Mouse (Mus musculus): ENCODE measurements around the gene Tuba1a.
A peak's percentile ranks its signal among the peaks of the same experiment; 100 is the strongest.
"Not testable (repeated sequence)": the region's sequence is repeated elsewhere in the genome, so short reads cannot be mapped to it uniquely, and the experiment has no call there.

Tuba1a gene

DNA sequence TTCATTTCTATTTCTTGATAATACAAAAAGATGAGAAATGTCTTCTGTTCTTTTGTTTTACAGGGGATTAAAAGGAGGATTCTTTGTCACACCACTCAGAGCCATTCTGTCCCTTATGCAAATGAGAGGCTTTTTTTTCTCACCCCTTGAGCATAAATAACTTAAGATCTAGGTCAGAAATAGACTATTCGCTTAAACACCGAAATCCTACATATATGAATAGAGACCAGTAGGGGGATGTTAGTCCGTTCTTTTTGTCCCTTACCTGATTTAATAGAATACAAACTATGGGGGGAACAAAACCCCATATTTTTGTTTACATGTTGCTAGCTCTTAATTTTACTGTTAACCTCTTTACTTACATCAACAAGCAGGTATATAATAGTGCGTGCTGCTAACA is 2.5 kb upstream of the Tuba1a start:
- DNase-seq (ENCODE audit: low read depth, low spot score): no peak

DNA sequence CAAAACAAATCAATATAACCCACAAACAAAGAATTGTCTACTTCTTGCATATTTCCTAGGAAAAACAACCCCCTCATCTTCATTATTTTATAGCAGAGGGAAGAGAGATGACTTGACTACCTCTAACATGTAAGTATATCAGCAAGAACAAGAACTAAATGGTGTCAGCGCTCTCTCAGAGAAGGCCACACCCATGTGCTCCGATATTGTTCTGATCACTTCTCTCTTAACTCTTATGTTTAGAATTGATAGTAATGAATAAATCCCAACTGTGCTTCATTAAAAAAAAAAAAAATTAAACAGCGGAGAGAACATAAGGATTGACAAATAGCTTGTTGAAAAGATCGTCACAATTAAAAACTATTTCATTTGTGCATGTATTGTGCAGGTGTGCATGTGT is 1.8 kb upstream of the Tuba1a start:
- no peak for DNase-seq (ENCODE audit: low read depth, low spot score)

DNA sequence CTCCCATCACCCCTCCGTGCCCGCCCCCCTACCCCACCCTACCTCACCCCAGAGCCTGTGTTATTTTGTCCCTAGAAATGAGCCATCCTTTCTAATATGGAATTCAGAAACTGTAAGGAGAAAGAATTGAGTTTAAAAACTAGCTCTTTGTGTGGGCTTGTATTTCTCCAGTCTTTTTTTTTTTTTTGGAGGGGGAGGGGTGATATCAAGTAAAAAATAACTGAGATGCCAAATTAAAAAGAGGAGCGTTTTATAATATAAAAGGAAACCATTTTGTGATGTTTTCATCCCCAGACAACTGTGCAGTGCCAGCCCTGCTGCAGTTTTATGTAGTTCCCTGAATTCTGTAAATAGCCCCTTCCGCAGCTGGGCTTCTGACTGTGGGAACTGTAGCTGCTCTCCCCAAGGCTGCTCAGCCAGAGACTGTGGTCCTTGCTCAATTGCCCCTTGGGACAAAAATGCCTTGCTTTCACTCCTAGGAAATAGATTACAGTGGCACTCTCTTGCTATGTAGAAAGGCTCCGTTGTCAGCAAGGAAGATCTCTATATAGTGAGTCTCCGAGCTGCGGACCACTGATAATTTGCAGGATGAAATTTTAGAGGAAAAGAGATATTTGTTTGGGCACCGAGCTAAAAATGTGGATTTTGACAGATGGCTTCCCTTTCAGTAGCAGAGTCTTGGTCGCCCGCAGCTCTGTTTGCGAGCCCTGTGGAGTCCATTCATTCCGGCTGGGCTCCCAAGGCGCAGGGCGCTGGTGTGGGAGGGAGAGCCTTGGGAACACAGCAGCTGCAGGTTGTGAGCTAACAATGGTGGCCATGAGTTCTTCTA is 1.1 kb upstream of the Tuba1a start:
- DNase-seq (ENCODE audit: low read depth, low spot score): no peak

DNA sequence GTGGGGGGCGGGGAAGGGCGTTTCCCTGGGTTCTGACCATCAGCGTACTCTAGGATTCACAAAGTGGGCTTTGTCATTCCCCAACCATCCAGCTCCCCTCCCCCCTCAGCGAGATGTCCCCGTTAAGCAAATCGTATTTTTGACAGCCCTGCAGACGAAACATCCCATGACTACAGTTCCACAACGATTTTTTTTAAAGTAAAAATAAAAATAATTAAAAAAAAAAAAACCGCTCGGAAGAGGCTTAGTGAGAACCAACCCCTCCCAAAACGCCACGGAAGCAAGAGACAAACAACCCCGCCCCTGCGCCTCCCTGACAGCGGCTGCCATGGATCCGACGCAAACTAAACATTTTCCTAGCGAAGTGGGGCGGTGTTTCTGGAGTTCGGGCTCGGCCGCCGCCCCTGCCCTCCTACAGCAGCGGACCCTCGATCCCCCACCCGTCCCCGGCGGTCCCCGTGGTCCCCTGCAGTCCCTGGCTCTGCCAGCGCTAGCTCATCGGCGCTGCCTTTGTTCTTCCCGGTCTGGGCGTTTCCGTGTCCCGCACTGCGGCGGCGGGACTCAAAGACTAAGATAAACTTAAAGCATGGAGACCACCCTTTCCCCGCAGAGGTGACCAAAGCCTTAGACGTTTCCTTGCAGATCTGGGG is 627 bp downstream of the Tuba1a start:
- DNase-seq (ENCODE audit: low read depth, low spot score): no peak

DNA sequence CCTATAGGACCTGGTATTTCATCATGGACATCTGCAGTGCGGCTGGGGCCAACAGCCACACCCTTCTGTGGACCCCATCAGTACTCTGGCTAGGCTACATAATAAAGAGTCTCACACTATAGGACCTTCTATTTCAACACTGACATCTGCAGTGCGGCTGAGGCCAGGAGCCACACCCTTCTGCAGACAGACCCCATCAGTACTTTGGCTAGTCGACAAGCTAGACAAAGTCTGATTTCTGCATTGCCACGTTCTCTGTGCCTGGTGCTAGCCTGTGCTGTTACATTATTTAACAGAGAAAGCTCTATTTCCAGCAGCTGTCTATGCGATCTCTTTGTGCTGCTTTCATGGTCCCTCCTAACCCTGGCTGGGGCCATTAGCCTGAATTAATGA is 1.4 kb downstream of the Tuba1a start:
- no peak for DNase-seq (ENCODE audit: low read depth, low spot score)

DNA sequence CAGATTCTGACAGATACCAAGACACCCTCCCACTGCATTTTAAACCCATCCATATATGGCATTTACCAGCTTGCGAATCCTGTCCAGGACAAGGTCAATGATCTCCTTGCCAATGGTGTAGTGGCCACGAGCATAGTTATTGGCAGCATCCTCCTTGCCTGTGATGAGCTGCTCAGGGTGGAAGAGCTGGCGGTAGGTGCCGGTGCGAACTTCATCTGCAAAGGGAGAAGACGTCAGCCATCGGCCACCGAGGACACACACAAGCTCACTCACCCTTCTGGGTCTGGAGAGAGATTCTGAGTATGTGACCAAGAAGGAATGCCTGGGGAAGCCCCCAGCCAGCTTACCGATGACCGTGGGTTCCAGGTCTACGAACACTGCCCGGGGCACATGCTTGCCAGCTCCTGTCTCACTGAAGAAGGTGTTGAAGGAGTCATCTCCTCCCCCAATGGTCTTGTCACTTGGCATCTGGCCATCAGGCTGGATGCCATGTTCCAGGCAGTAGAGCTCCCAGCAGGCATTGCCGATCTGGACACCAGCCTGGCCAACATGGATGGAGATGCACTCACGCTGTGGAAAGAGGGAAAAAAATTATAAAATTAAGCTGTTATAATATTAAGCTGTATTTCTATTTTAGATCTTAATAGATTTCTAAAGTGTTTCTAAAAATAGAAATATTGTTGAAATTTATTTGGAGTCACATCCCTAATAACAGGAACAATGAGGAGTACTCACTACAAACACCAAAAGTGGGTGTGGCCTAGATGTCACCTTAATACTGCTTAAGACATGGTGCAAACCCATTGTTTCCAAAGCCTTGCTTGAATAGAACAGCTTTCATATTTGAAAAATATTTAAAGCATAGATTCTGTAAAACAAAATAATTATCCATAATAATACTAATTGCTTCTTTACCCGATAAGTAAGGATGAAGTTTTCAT is 2.1 kb downstream of the Tuba1a start:
- DNase-seq (ENCODE audit: low read depth, low spot score): not testable (repeated sequence)

DNA sequence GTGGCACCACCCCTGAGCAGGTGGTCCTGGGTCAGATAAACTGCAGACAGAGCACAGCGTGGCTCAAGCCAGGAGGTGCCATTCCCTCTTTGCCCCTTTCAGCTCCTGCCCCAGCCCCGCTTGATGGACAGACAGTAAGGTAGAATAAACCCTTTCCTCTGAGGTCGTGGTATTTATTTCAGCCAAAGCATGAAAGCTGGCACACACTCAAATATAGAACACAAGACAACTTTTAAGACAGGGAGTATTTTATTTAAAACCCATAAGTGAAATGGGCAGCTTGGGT is 4.0 kb downstream of the Tuba1a start:
- no peak for DNase-seq (ENCODE audit: low read depth, low spot score)

DNA sequence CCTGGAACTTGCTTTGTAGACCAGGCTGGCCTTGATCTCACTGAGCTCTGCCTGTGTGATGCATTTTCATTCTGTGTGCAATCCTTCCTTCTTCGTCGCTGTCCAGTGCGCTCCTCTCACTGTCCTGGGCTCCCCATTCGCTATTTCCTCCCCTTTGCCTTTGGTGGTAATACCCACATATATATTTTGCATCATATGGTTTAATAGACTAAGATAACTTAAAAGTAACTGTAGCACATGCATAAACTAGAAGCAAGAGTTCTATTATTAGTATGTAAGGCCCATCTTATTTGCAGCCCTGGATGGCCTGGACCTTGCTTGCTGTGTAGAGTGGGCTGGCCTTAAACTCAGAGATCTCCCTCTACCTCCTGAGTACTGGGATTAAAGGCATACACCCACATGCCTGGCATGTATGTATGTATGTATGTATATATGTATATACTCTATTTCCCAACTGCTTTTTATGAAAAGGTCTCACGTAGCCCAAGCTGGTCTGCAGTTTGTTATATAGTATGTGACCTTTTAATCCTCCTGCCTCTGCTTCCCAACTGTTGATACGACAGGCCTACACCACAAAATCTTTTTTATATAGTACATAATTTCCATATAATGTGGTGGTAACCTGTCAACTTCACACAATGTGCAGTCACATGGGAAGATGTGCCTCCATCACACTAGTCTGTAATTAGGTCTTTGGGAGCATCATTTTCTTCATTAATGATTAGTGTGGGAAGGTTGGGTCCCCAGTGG is 4.5 kb downstream of the Tuba1a start:
- DNase-seq (ENCODE audit: low read depth, low spot score): no peak

DNA sequence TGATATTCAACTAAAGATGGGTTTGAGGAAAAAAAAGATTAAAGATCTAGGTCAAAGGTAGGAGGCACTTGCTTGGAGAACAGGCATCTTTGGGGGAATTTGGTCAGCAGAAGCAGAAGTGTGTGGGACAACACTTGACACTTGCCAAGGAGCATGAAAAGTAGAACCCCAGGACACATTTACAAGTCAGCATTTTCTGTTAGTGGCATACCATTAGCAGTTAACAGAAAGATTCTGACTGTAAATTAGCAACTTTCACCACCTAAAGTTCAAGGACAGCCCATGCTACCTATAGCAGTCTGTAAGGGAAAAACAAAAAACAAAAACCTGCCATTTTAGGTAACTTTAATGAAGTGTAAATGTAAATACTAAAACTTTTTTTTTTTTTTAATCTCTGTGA is 5.1 kb downstream of the Tuba1a start:
- no peak for DNase-seq (ENCODE audit: low read depth, low spot score)

DNA sequence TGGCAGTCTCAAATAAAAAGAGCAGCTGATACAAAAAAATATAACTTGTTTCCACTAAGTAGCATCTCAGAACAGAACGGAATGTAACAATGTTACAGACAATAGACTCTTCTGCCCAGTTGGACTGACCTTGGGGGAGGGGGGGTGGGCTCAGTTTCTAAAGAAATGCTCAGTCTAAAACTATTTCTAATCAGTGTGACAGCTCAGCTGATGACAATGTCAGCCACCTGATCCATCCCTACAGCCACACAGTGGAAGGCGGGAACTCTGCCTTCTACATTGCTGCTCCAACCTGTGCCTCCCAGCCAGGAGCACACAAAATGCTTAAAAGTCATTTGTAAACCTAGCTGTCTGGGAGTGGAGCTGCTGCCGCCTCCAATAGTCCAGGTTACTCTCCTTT is 5.6 kb downstream of the Tuba1a start:
- no peak for DNase-seq (ENCODE audit: low read depth, low spot score)

DNA sequence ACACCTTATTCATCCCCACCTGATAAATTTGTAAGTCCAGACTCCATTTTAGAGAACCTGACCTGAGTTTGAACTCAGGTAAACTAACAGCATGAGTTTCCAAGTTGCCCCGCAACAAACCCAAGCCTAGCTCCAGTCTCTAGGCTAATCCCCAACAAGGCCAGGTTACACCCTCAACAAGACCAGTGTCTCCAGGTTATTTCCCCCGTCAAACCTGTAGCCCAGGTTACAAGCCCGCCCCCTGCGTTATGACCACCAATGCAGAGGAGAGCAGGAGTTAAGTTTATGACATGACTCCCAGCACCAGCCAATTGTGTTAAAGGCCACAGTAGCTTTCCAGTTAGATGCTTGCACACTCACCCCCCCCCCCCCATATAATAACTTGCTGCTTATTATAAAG is 10.4 kb downstream of the Tuba1a start:
- no peak for DNase-seq (ENCODE audit: low read depth, low spot score)

DNA sequence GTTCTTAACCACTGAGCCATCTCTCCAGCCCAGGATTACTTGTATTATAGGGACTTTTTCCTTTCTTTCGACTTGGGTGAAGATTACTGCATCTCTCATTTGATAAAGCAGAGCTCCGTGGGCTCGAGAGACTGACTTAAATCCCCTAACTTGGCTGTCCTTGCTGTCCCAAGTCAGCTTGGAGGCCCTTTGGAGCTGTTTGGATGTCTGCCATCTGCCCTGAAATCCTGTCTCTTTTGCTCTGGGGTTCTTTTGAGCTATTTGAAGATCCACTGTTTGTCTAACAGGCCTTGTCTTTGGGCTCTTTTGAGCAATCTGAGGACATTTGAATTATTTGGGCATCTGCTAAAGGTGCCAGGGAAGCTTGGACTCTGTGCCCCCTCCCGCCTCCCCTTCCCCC is 11.4 kb downstream of the Tuba1a start:
- DNase-seq (ENCODE audit: low read depth, low spot score): no peak

DNA sequence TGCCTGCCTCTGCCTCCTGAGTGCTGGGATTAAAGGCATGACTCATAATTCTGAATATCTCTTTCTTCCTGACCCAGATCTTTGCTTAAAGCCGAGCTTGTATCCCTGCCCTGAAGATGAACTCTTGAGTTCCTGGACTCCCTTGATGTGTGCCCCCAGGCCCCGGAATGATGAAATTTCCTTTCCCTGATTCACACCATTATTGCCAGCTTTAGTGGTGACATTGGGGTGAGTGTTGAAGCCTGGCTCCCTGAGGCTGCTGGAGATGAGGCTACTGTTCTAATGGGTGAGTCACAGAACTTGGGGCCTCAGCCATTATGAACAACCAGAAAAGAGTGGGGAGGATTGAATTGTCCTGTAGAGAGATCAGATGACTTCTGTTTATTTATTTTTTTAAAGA is 12.0 kb downstream of the Tuba1a start:
- DNase-seq (ENCODE audit: low read depth, low spot score): no peak

DNA sequence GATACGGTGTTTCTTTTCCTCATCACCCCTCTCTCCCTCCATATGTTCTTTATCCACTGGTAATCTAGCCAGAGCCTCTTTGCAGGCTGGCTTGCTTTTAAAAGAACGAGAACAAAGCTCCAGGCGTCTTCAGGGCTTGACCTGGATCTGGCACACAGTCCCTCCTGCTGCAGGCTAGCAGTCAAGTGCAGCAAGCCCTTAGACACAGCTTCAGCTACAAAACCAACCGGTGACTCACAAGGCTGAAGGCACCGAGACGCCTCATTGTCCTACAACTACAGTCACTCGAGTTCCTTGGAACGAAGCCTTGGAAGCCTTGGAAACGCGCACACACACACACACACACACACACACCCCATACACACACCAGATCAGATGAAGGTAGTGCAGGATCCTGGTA is 12.7 kb downstream of the Tuba1a start:
- no peak for DNase-seq (ENCODE audit: low read depth, low spot score)

DNA sequence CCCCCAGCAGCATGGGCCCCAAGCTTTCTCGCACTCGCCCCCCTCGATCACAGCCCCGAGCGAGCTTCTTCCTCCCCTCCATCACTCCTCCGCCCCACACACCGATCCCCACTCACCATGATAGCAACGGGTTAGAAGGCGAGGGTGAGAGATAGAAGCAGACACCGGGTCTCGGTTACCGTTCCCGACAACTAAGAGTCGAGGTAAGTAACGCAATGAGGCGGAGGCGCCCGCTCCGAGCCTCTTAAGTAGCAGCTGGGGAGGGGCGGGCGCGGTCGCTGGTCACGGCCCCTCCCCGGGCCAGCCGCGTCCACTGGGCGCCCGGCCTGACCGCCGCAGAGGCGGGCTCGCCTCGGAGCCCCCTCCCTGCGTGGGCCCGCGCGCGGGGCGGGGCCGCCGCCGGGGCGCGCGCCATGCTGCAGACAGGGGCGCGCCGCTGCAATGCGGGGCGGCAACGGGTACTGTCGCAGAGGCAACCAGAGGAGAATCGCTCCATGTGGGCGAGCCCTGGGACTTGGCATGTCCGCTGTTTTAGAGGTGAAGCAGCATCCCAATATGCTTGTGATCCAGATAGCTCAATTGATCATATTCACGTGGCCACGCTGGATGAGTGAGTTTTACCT is 19.2 kb downstream of the Tuba1a start, which contains the start of gene Tuba1b:
Tuba1b (minus strand) TSS at position 349 of the 623 bp plus-strand sequence.
- peak; percentile 86 for DNase-seq (ENCODE audit: low read depth, low spot score)

DNA sequence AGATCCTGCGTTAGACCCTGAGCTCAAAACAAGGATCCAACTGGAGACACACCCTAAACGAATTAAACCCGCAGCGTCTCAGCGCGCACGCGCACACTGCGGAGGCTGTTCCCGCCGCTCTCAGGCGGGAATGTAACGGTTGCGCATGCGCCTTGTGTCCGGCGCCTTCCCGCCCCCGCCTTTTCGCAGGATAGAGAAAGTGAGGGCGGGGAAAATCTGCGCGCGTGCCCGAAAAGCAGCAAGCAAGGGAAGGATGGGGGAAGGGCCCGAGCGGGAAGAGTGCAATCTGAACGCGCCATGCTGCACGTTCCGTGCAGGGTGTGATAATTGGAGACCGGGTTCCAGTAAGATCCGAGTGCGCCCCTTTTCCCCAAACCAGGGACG is 19.7 kb downstream of the Tuba1a start:
- peak; percentile 96 for DNase-seq (ENCODE audit: low read depth, low spot score)

DNA sequence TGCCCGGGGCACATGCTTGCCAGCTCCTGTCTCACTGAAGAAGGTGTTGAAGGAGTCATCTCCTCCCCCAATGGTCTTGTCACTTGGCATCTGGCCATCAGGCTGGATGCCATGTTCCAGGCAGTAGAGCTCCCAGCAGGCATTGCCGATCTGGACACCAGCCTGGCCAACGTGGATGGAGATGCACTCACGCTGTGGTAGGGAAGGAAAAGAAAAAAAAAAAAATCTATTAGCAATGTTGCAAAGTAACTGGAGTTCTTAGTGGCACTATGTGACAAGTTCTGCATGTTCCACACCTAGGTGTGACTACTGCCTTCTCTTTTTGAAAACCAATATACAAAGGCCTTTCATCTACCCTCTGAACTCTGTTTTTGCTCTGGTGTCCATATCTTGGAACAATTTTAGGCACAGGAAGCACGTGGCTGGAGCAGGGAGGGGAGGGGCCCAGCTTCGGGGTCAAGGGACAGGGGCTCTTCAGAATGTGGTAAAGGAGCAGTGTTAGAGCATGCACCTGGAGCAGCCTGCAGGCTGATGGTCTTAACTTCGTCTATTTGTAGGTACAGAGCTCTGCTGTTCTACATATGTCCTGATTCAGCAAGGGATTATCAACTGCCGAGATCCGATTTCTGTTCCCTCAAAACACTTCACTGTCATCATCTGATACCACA is 20.4 kb downstream of the Tuba1a start:
- not testable (repeated sequence) for DNase-seq (ENCODE audit: low read depth, low spot score)

DNA sequence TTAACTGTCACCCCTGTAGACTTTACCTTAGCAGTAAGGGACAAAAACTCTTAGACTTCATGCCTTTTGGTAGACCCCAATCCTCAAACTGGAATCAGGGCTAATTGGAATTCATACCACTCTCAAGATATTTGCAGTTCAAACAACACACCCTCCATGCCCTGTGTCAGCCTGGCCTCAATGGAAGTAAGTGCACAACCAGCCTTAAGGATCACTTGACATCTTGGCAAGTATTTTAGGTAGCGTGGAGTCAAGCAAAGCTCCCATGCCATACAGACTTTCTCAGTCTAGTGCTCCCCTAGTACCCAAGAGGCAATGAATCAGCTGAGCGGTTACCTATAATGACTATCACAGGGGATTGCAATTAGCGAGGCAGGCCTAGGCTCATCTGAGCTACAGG is 22.5 kb downstream of the Tuba1a start:
- no peak for DNase-seq (ENCODE audit: low read depth, low spot score)

DNA sequence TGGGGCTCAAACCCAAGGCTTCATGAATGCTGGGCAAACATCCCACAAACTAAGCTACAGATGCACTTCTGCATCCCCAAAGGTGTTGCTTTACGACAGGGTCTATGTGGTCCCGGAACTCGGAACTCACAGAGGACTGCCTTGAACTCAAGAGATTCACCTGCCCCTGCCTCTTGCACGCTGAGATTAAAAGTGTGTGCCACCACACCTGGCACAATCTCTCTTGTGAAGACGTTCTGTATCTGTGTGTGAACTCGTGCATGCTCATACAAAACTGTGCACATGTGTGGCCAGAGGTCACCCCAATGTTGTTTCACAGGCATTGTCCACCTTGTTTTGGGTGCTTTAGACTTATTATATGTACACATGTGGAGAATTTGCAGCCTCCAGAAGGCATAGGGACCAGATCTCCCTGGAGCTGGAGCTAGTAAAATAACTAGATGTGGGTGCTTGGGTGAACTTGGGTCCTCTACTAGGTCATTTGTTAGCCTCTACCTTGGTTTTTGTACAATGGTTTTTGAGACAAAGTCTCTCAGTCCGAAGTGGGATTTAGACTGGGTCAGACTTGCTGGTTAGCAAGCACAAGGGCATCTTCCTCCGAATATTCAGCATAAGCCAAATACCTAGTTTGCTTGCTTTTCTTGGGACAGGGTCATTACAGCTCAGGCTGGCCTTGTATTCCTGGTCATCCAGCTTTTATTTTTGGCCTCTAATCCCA is 23.3 kb downstream of the Tuba1a start:
- DNase-seq (ENCODE audit: low read depth, low spot score): no peak

DNA sequence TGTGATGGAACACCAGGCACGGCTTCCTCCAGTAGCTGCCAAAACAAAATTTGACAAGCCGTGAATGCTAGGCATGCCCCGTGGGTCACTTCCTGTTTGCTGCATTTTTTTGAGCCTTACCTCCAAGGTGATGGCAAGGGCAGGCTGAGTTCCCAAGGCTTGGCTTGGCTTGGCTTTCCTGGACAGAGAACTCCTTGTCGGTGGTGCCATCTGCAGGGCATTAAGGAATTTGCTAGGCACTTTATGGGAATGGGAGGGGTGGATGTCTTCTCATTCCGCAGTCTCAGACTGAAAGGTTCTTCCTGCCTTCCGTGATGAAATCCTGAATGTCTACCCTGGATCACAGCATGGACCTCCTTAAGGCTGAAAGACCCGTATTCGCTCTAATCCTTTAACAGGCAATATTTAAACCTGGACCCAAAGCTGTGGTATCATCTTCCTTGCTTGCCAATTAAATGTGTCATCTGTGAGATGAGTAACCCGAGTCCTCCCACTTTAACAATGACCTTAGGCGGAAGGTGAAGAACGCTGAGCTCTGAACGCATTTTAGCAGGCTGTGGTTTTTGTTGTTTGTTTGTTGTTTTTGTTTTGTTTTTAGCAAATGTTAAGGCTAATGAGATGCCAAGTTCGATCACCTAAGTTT is 24.8 kb downstream of the Tuba1a start:
- no peak for DNase-seq (ENCODE audit: low read depth, low spot score)

Measured in brain, embryonic 18.5 days (tissue).